Mouse (Mus musculus): ENCODE results near the gene Cfl2.
"Not testable (repeated sequence)": the region's sequence is repeated elsewhere in the genome, so short reads cannot be mapped to it uniquely, and the experiment has no call there.

Cfl2 gene

GRCm38 (mm10) chr12:54862606-54863535 is at the start of gene Cfl2:
Cfl2 (minus strand) TSS chr12:54862877.
- peak; percentile 81 for DNase-seq

- DNase-seq: no peak
Measured at GRCm38 (mm10) chr12:54910387-54910786, 47.7 kb upstream of the Cfl2 start.

DNA sequence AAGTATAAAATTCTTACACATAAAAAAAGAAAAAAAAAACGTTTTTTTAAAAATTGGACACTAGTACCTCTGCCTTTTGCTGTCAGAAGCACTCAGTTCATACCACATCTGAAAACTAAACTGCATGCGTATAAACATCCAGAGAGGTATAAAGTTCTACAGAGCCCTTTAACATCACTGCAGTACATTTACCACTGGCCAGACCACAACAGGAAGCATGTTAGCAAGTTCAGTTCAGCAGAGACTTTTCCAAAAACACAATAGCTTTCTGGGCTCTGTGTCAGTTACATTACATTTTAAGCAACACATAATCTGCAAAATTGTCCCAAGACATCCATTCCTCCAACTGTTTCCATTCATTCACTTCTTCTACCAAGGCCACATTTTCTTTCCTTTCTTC is 29.9 kb upstream of the Cfl2 start:
- not testable (repeated sequence) for DNase-seq

GRCm38 (mm10) chr12:54890426-54890825 is 27.7 kb upstream of the Cfl2 start:
- no peak for DNase-seq

DNA sequence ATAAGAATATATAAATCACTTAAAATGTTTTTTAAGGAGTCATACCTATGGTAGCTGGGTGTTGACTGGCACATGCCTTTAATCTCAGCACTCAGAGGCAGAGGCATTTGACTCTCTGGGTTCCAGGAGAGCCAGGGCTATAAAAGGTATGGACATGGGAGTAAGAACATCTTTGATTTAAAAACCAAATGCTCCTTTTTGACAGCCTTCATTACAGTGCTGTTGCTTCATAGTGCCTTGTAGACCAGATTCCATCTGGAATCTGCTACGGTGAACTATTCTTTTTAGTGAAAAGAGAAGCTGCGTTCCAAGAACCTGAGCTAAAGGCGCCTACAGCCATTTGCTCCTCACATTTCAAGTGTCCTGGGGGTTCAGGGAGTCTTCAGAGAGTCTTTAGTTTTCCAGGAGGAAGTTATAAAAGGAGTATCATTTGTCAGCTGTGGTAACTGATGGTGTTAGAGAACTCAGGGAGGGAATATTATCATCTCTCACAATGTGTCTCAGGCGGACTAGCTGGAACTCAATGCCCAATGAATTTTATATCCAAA is 25.0 kb upstream of the Cfl2 start:
- DNase-seq: no peak

DNA sequence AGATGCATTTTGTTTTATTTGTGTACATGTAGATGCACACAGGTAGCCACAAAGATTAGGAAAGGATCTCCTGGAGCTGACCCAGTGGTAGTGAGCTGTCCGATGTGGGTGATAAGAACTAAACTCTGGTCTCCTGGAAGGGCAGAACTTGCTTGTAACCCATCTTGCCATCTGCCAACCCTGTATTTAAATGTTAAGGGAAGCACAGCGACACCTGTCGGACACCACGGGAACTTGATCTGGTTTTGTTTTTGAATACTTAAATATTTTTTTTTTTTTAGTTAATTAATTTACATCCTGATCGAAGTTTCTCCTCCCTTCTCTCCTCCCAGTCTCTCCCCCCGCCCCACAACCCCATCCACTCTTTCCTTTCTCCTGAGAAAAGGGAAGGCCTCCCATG is 17.0 kb upstream of the Cfl2 start:
- DNase-seq: peak; percentile 54

DNA sequence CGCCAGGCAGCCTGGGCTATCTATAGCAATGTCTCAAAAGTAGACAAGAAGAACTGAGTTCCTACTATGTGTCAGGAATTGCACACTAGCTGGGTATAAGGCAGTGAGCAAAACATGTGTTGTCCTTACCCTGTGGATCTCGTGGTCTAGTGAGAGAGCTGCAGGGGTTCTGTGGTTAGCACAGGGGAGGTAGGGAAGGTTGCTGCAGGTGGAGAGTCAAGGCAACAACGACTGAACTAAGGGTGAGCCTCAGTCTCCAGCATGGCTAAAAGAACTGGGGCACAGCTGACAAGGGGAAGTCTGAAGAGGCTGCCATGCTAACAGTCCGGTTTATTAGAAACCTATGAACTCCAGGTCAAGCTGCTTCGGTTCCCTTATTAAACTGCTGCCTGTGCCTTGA is 16.5 kb upstream of the Cfl2 start:
- peak; percentile 42 for DNase-seq

- DNase-seq: no peak
Measured at GRCm38 (mm10) chr12:54877875-54878274, 15.2 kb upstream of the Cfl2 start.

- DNase-seq: no peak
Measured at GRCm38 (mm10) chr12:54876879-54877278, 14.2 kb upstream of the Cfl2 start.

- DNase-seq: no peak
Measured at GRCm38 (mm10) chr12:54874711-54875110, 12.0 kb upstream of the Cfl2 start.

DNA sequence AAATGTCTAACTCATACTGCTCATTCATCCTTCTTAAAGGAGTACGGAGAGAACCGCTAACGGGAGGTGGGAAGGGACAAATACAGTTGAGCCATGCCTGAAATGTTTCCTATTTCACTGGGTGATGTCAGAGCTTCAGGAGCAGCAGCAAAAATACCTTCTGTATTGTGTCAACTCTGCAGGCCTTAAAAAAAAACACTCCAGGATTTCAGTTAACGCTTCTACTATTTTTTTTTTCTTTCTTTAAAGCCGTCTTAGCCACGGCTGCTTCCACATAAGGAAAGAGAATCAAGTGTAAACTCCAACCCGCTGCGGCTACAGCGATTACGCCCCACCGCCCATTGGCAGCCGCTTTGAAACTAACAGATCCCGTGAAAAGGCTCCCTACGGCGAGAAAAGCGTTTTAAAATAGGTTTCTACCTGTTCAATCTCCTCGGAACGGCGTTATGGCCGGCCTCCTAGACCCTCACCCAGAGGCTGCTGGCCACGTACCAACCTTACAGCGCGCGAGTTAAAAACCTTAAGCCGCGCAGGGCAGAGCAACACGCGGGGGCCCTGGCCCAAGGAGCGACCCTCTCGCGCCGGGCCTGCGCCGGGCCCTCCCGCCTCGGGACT is 579 bp downstream of the Cfl2 start:
- DNase-seq: no peak

DNA sequence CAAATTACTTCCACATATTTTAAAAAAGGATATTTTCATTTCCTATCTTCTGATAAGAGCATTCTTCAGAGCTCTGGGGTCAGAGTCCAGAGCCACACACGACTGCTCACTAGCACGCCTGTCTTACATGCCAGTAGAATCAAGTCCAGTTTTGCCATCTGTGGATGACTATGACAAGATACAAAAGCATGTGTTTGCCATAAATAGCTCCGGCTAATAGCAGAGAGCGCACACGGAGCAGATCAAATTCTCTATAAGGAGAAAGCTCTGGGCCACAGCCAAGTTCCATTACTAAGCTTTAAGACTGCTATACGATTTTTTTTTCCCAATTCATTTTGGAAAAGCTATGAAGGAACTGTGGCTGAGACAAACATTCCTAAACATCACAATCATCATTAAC is 3.1 kb downstream of the Cfl2 start:
- DNase-seq: no peak

GRCm38 (mm10) chr12:54850551-54850950 is 12.1 kb downstream of the Cfl2 start:
- DNase-seq: no peak

DNA sequence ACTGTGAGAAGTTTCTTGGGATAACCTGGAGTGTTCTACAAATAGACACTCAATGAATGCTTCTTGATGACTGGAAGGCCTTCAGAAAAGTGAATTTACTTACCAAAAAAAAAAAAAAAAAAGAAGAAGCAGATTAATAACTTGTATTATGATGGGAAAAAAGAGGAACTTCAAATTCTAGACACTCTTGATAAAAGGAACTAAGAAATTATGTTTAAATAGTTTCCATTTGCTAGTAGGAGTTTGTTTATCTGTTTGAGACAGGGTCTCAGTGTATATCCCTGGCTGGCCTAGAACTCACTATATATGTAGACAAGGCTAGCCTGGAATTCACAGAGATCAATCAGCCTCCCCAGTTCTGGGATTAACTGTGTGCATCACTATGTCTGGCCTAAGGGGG is 18.3 kb downstream of the Cfl2 start:
- DNase-seq: no peak

DNA sequence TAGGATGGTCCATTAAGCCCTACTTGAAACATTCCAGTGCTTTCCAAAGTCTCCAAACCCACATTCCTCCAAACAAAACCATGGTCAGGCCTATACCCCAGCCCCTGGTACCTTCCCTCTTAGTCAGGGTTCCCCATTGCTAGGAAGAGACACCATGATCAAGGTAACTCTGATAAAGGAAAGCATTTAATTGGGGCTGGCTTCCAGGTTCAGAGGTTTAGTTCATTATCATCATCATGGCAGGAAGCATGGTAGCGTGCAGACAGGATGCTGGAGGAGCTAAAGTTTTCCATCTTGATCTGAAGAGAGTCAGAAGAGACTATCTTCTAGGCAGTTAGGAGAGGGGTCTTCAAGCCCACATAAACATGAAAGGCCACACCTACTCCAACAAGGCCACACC is 21.1 kb downstream of the Cfl2 start:
- DNase-seq: no peak

GRCm38 (mm10) chr12:54839815-54840214 is 22.9 kb downstream of the Cfl2 start:
- no peak for DNase-seq

DNA sequence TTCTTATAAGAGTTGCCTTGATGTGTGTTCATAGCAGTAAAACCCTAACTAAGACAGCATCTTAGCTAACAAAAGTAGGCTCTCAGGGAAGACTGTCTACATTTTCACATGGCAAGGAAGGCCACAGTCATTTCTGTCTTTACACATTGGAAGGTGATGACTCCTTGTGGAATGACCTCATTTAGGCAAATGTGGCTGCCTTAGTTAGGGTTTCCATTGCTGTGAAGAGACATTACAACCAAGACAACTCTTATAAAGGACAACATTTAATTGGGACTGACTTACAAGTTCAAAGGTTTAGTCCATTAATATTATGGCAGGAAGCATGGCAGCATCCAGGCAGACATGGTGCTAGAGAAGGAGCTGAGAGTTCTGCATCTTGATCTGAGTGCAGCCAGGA is 23.7 kb downstream of the Cfl2 start:
- no peak for DNase-seq

GRCm38 (mm10) chr12:54835608-54836570 is 26.8 kb downstream of the Cfl2 start:
- DNase-seq: no peak

GRCm38 (mm10) chr12:54834925-54835447 is 27.7 kb downstream of the Cfl2 start:
- peak; percentile 51 for DNase-seq

GRCm38 (mm10) chr12:54833856-54834399 is 28.7 kb downstream of the Cfl2 start:
- DNase-seq: no peak

DNA sequence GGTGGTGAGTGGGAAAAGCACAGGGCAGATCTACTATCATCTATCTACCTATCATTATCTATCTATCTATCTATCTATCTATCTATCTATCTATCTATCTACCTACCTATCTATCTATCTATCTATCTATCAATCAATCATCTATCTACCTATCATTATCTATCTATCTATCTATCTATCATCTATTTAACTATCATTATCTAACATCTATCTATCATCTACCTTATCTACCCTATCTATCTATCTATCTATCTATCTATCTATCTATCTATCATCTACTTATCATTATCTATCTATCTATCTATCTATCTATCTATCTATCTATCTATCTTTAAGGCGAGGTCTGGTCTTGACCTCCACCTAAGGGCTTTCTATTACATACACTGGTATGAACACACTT is 30.8 kb downstream of the Cfl2 start:
- DNase-seq: not testable (repeated sequence)

DNA sequence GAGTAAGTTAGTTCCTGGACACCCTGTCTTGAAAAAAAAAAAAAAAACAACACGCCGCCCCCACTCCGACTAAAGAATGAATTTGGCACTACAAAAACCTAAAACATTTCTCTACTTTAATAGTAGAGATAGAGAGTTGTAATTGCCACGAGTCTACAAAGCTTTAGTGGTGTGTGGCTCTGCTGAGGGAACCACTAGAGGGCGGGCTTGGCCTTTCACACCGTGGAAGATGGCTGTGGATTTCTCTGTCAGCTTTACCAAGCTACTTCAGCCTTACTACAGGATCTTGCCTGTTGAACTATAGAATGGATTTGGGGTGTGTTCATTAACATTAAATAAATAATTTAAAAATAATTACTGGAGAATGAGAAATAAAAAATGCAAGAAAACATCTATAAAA is 32.1 kb downstream of the Cfl2 start:
- DNase-seq: peak; percentile 82

Data from thymus, postnatal 25 days (tissue).